Mouse (Mus musculus): Measurements from ENCODE around the gene Usf1. TPM values are rescaled to one million over a fixed set of nuclear protein-coding genes. Genes with fewer than 3 reads are reported as not detected.

Usf1 gene
- polyA plus RNA-seq (2014; fragmentation: Nextera tagmentation; extraction: Ambion mirVana), result 85.2 and 95.0 TPM in 2 replicates

DNA sequence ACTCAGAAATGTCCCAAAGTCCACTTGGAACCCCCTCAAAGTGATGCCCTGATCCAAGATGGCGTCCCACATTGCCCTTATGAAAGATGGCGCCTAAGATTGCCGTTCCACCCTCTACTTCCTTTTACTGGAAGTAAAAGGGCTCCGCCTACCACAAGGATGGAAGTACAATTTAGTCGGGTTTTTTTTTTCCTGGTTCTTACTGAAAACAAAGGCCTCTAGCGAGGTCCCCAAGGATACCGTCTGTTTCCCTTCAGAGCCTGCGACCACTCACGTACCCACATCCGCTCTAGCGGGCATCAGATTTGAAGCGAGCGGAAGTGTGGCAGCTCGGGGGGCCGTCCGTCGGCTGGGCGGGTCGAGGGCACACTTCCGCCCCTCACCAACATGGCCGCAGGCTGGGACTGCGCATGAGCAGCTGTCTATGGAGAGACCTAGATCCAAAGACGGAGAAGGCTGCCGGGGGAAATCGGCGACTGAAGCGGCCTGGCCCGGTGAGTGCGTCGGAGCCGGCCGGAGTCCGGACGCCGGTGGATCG is at the start of gene Usf1:
Gene Usf1 (plus strand): TSS at position 367 of the 538 bp plus-strand sequence.
- Histone ChIP-seq H3K4me1 (ENCODE audit: control insufficient read depth, insufficient read depth, low read length) (peaks cover 15% of the 10 kb centered on the region), H3K27me3 (ENCODE audit: control insufficient read depth, insufficient read depth, low read length) (no peaks in the 10 kb centered on the region), H3K9ac (replicated peaks; ENCODE audit: low read depth, low read length) (peak within 1 kb of the TSS; percentile 71), H3K27ac (ENCODE audit: low read length) (peak within 1 kb of the TSS; percentile 83), H3K36me3 (ENCODE audit: control insufficient read depth, insufficient read depth, low read length) (peaks cover 13% of the 10 kb centered on the region), H3K9me3 (ENCODE audit: control insufficient read depth, low read depth, low read length) (no peaks in the 10 kb centered on the region), H3K4me3 (ENCODE audit: low read depth, low read length) (peak within 1 kb of the TSS; percentile 85), H3K4me2 (replicated peaks; ENCODE audit: low read depth, low read length) (peak within 1 kb of the TSS; percentile 49)
- WGBS, result under 1% methylated on average over 36 of the region's 36 CpGs
- ATAC-seq (ENCODE audit: insufficient number of reproducible peaks, insufficient read depth, low FRiP score, low read depth), result peak; percentile 96

DNA sequence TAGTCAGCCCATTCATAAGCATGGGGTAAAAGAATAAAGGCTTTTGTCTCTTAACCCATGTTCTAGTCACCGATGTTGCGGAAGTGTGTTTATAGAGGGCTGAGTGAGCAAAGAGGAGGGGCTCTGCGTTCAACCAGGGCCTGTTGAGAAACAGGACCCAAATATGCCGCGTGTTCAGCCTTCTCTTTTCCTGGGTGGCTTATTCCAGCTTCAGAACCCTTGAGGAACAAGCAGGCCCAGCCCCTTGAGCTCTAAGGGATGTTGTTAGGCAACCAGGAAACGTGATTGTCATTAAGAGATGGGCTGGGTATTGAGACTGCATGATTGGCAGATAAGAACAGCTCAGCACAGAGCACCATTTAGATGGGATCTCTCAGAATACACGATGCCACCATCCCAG is 45.2 kb upstream of the Usf1 start:
- Histone ChIP-seq H3K9ac (replicated peaks; ENCODE audit: low read depth, low read length) (no peak overlapping the region), H3K27ac (ENCODE audit: low read length) (no peak overlapping the region), H3K4me2 (replicated peaks; ENCODE audit: low read depth, low read length) (no peak overlapping the region), H3K36me3 (ENCODE audit: control insufficient read depth, insufficient read depth, low read length) (no peaks in the 10 kb centered on the region), H3K27me3 (ENCODE audit: control insufficient read depth, insufficient read depth, low read length) (no peaks in the 10 kb centered on the region), H3K9me3 (ENCODE audit: control insufficient read depth, low read depth, low read length) (no peaks in the 10 kb centered on the region), H3K4me1 (ENCODE audit: control insufficient read depth, insufficient read depth, low read length) (no peaks in the 10 kb centered on the region), H3K4me3 (ENCODE audit: low read depth, low read length) (no peak overlapping the region)
- WGBS, result 53% methylated on average over 7 of the region's 7 CpGs
- ATAC-seq (ENCODE audit: insufficient number of reproducible peaks, insufficient read depth, low FRiP score, low read depth), result no peak

DNA sequence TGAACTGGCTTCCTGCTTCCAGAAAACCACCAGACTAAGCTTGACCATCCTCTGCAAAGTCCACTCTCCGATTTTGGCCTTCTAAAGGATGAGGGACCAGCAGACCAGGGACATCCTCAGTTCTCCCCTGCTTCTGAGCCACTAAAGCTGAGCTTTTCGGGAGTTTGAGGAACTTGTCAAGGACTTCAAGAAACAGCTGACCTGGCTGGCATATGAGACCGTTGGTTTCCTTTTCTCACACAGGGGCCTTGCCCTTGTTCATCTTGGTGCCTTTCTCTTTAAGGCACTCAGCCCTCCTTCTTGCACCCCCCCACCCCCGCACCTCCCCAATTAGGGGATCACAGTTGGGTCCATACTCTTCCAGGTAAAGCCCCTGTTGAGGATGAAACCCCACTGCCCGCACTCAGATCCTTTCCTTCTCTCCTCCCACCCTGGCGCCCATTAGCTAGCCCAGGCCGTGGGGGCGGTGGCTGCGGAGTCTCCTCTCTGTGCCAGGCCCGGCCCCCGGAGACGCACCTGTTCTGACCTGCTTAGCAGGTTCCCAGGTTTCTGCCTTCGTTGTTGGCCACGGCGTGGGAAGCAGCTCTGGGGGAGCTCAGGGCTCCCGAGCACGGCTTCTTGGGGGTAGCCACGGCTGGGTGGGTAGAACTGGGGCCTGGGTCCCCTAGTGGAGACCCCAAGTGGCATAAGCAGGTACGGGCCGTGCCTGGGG is 41.1 kb upstream of the Usf1 start, which contains the start of gene Nectin4:
Gene Nectin4 (plus strand): TSS at position 255 of the 712 bp plus-strand sequence.
- Histone ChIP-seq H3K4me3 (ENCODE audit: low read depth, low read length) (peak within 1 kb of the TSS; percentile 18; the same call in 1 of the 2 replicates), H3K27me3 (ENCODE audit: control insufficient read depth, insufficient read depth, low read length) (no peaks in the 10 kb centered on the region), H3K4me1 (ENCODE audit: control insufficient read depth, insufficient read depth, low read length) (peaks cover 14% of the 10 kb centered on the region; the same call in 1 of the 2 replicates), H3K9ac (replicated peaks; ENCODE audit: low read depth, low read length) (0 out of 2 replicates have a peak within 1 kb of the TSS, but pooled peaks have one; percentile 22), H3K27ac (ENCODE audit: low read length) (peak within 1 kb of the TSS; percentile 67; the same call in 1 of the 2 replicates), H3K4me2 (replicated peaks; ENCODE audit: low read depth, low read length) (peak within 1 kb of the TSS; percentile 29), H3K36me3 (ENCODE audit: control insufficient read depth, insufficient read depth, low read length) (no peaks in the 10 kb centered on the region), H3K9me3 (ENCODE audit: control insufficient read depth, low read depth, low read length) (no peaks in the 10 kb centered on the region)
- WGBS, result 34% methylated on average over 20 of the region's 20 CpGs
- peak; percentile 84 for ATAC-seq (ENCODE audit: insufficient number of reproducible peaks, insufficient read depth, low FRiP score, low read depth)

DNA sequence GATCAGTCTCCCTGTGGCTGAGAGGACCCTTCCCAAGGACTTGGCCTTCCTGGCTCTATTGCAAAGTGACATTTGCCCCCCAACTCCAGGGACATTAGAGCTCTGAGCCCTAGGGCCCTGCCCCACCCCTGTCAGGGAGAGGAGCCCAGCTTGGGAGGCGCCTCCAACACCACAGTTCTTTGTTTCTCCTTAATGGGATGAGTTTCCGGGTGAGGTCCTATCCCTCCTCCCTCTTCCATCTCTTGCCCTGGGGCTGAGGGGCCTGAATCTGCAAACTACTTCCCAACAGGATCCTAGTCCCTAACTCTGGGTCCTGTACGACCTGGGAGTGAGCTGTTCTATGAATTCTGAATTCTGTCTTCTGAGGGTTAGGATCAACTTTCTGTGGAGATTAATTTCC is 38.2 kb upstream of the Usf1 start:
- Histone ChIP-seq H3K4me1 (ENCODE audit: control insufficient read depth, insufficient read depth, low read length) (peaks cover 14% of the 10 kb centered on the region; the same call in 1 of the 2 replicates), H3K9me3 (ENCODE audit: control insufficient read depth, low read depth, low read length) (no peaks in the 10 kb centered on the region), H3K4me3 (ENCODE audit: low read depth, low read length) (no peak overlapping the region), H3K4me2 (replicated peaks; ENCODE audit: low read depth, low read length) (peak overlapping the region; percentile 29; the same call in 1 of the 2 replicates), H3K36me3 (ENCODE audit: control insufficient read depth, insufficient read depth, low read length) (no peaks in the 10 kb centered on the region), H3K27me3 (ENCODE audit: control insufficient read depth, insufficient read depth, low read length) (no peaks in the 10 kb centered on the region), H3K27ac (ENCODE audit: low read length) (peak overlapping the region; percentile 12; the same call in 1 of the 2 replicates), H3K9ac (replicated peaks; ENCODE audit: low read depth, low read length) (no peak overlapping the region)
- 48% methylated on average over 3 of the region's 3 CpGs for WGBS
- no peak for ATAC-seq (ENCODE audit: insufficient number of reproducible peaks, insufficient read depth, low FRiP score, low read depth)

- WGBS, result 7% methylated on average over 4 of the region's 4 CpGs
- Histone ChIP-seq H3K4me2 (replicated peaks; ENCODE audit: low read depth, low read length) (peak overlapping the region; percentile 29), H3K27ac (ENCODE audit: low read length) (peak overlapping the region; percentile 12; the same call in 1 of the 2 replicates), H3K9ac (replicated peaks; ENCODE audit: low read depth, low read length) (no peak overlapping the region; the same call in 1 of the 2 replicates), H3K4me3 (ENCODE audit: low read depth, low read length) (no peak overlapping the region), H3K36me3 (ENCODE audit: control insufficient read depth, insufficient read depth, low read length) (no peaks in the 10 kb centered on the region), H3K27me3 (ENCODE audit: control insufficient read depth, insufficient read depth, low read length) (no peaks in the 10 kb centered on the region), H3K4me1 (ENCODE audit: control insufficient read depth, insufficient read depth, low read length) (peaks cover 14% of the 10 kb centered on the region; the same call in 1 of the 2 replicates), H3K9me3 (ENCODE audit: control insufficient read depth, low read depth, low read length) (no peaks in the 10 kb centered on the region)
- ATAC-seq (ENCODE audit: insufficient number of reproducible peaks, insufficient read depth, low FRiP score, low read depth), result no peak
Measured at GRCm38 (mm10) chr1:171373946-171374345, 37.2 kb upstream of the Usf1 start.

- ATAC-seq (ENCODE audit: insufficient number of reproducible peaks, insufficient read depth, low FRiP score, low read depth), result peak; percentile 87
- Histone ChIP-seq H3K9me3 (ENCODE audit: control insufficient read depth, low read depth, low read length) (no peaks in the 10 kb centered on the region), H3K27ac (ENCODE audit: low read length) (peak overlapping the region; percentile 10; the same call in 1 of the 2 replicates), H3K4me3 (ENCODE audit: low read depth, low read length) (no peak overlapping the region), H3K4me1 (ENCODE audit: control insufficient read depth, insufficient read depth, low read length) (peaks cover 20% of the 10 kb centered on the region; the same call in 1 of the 2 replicates), H3K36me3 (ENCODE audit: control insufficient read depth, insufficient read depth, low read length) (no peaks in the 10 kb centered on the region), H3K4me2 (replicated peaks; ENCODE audit: low read depth, low read length) (peak overlapping the region; percentile 0; the same call in 1 of the 2 replicates), H3K9ac (replicated peaks; ENCODE audit: low read depth, low read length) (no peak overlapping the region), H3K27me3 (ENCODE audit: control insufficient read depth, insufficient read depth, low read length) (no peaks in the 10 kb centered on the region)
- 45% methylated on average over 9 of the region's 9 CpGs for WGBS
Measured at GRCm38 (mm10) chr1:171375646-171376097, 35.4 kb upstream of the Usf1 start.

- Histone ChIP-seq H3K27me3 (ENCODE audit: control insufficient read depth, insufficient read depth, low read length) (no peaks in the 10 kb centered on the region), H3K4me3 (ENCODE audit: low read depth, low read length) (no peak overlapping the region), H3K9ac (replicated peaks; ENCODE audit: low read depth, low read length) (no peak overlapping the region), H3K4me2 (replicated peaks; ENCODE audit: low read depth, low read length) (no peak overlapping the region), H3K27ac (ENCODE audit: low read length) (no peak overlapping the region), H3K4me1 (ENCODE audit: control insufficient read depth, insufficient read depth, low read length) (peaks cover 11% of the 10 kb centered on the region; the same call in 1 of the 2 replicates), H3K36me3 (ENCODE audit: control insufficient read depth, insufficient read depth, low read length) (no peaks in the 10 kb centered on the region), H3K9me3 (ENCODE audit: control insufficient read depth, low read depth, low read length) (no peaks in the 10 kb centered on the region)
- 82% methylated on average over 6 of the region's 6 CpGs for WGBS
- ATAC-seq (ENCODE audit: insufficient number of reproducible peaks, insufficient read depth, low FRiP score, low read depth), result no peak
Measured at GRCm38 (mm10) chr1:171378298-171378697, 32.8 kb upstream of the Usf1 start.

- Histone ChIP-seq H3K4me3 (ENCODE audit: low read depth, low read length) (peak overlapping the region; percentile 13; the same call in 1 of the 2 replicates), H3K27ac (ENCODE audit: low read length) (no peak overlapping the region), H3K36me3 (ENCODE audit: control insufficient read depth, insufficient read depth, low read length) (no peaks in the 10 kb centered on the region), H3K4me2 (replicated peaks; ENCODE audit: low read depth, low read length) (peak overlapping the region; percentile 46), H3K9me3 (ENCODE audit: control insufficient read depth, low read depth, low read length) (no peaks in the 10 kb centered on the region), H3K27me3 (ENCODE audit: control insufficient read depth, insufficient read depth, low read length) (no peaks in the 10 kb centered on the region), H3K4me1 (ENCODE audit: control insufficient read depth, insufficient read depth, low read length) (0 out of 2 replicates have a peak, but pooled peaks cover 6% of the 10 kb centered on the region), H3K9ac (replicated peaks; ENCODE audit: low read depth, low read length) (no peak overlapping the region)
- peak; percentile 25; the same call in 1 of the 2 replicates for ATAC-seq (ENCODE audit: insufficient number of reproducible peaks, insufficient read depth, low FRiP score, low read depth)
- 6% methylated on average over 31 of the region's 31 CpGs for WGBS
Measured at GRCm38 (mm10) chr1:171379935-171380599, 31.0 kb upstream of the Usf1 start.

All from stomach, embryonic 14.5 days (tissue).